Mouse (Mus musculus) Patski (cell line): Measurements from ENCODE around the gene Dbt. TPM values are rescaled to one million over a fixed set of nuclear protein-coding genes. Genes with fewer than 3 reads are reported as not detected.
A peak's percentile ranks its signal among the peaks of the same experiment; 100 is the strongest.

Experiments
- ATAC-seq: fragments of 100-300 bp; one replicate; pipeline ENCODE4 v1.8.0; 2021
- CTCF ChIA-PET: fragments of 350-600 bp; sonication (Branson Sonifier 250); formaldehyde crosslinking; loops from one replicate; lab custom pipeline; 2022; ENCODE audit warnings: inconsistent platforms; lab: Charles Lee
- POLR2A ChIA-PET: fragments of 350-600 bp; sonication (Branson Sonifier 250); formaldehyde crosslinking; loops from one replicate; lab custom pipeline; 2022; ENCODE audit warnings: antibody characterized with exemption, inconsistent platforms; lab: Charles Lee
- DNase-seq: peaks from one replicate; pipeline ENCODE4 v3.0.0-alpha.2; 2011; ENCODE audit warnings: low read depth, low spot score
- H3K27me3 ChIP-seq: fragments of 371-371 bp; one replicate; pipeline ENCODE4 v1.5.1; 2021
- CTCF ChIP-seq: fragments of 100-300 bp; IDR thresholded peaks from one replicate; pipeline ENCODE4 v1.5.1; 2021
- in situ Hi-C: fragments of 300-500 bp; cut with MboI; formaldehyde crosslinking; loops from 3 replicates; pipeline ENCODE4 v1.11.1; 2018; ENCODE audit warnings: low pct_unique_long_range_greater_than_20kb, mixed read lengths
- polyA plus RNA-seq: library from polyadenylated mRNA; unstranded; gene quantifications from one replicate; pipeline ENCODE4 v1.2.3, GENCODE M21; 2021

The Dbt gene
- polyA plus RNA-seq, 1 experiment from 2014 or later, result 60.5 TPM

DNA sequence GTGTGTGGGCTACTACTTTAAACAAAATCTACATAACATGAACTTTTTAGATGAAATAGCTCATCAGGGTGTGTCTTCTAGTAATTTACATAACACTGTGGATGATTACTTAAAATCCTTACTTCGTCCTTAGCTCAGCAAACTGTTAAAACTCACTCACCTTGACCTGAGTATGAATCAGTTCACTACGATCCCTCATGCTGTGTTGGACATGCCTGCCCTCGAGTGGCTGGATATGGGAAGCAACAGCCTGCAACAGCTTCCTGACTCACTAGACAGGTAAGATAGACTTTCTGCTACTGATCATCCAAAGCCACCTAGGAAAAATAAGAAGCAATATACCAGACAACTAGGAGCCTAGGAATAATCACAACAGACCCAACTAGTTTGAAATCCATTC lies 64.4 kb downstream of the Dbt start:
- ChIA-PET POLR2A (interaction anchor here (1.2 kb wide), 1 partner anchor 12 kb away, joined by 3 read pairs; no protein-coding TSS in a partner anchor), CTCF (interaction anchor here (0.9 to 2.3 kb wide), 10 partner anchors 9 to 250 kb away, joined by 3 to 10 read pairs (median 4); partner anchors contain the start of genes Dbt, Lrrc39 and Rtca)
- ATAC-seq (no peak), DNase-seq (no peak)
- TF ChIP-seq CTCF, result peak; percentile 73
- H3K27me3 ChIP-seq, result no peaks in the 10 kb centered on the region
- in situ Hi-C loops, result loop anchor here (5.0 kb wide), 2 partner anchors 65 to 245 kb away; partner anchors contain the start of gene Dbt

DNA sequence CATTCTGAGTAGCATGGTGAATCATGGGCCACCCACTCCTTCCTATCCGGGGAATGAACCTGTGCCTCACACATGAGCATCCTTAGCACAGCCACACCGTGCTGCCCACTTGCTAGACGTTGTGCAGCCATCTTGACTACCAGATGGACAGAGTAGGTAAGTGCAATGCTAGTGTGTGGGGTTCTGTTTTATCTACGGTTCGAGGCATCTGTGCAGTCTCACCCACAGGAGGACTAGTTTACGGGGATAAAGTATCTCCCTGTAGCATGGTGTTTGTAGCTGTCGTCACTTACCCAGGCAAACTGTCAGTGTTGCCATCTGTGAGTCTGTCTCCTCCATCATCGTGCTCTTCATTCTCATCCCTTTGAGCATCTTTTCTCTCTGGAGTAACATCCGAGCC lies 69.3 kb downstream of the Dbt start:
- in situ Hi-C loops, result no loop called here
- no peak for TF ChIP-seq CTCF
- no peaks in the 10 kb centered on the region for H3K27me3 ChIP-seq
- ATAC-seq (no peak), DNase-seq (no peak)
- ChIA-PET CTCF (interaction anchor here (0.9 to 1.5 kb wide), 4 partner anchors 19 to 250 kb away, joined by 3 to 5 read pairs (median 4); partner anchors contain the start of genes Dbt and Lrrc39), POLR2A (no interaction called here)

DNA sequence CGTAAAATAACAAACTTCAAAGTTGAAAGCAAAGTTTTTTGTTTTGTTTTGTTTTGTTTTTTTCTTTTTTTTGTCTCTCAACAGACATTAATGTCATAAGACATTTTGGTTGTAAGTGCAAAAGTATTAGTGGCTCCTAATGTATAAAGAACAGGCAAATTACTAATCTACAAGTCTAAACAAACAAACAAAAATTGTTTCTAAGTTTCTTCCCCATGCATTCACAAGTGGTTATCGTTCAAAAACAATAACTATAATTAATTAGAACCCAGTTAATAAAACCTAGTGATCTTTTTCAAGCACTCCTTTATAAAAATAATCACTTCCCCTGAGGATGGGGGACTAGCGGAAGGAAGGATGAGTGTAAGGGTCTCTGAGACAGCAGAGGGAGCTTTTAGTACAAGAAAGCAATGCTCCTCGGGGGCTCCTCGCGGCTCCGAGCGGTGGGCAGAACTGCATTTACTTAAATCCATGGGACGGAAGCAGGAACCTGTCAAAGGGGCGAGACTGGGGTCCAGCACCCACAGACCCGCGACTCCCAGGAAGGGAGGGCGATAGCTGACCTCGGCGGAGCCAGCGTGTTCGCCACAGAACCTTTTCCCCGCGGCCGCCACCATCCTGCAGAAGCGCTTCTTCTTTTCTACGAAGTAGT lies 81.3 kb downstream of the Dbt start:
- POLR2A ChIA-PET, result interaction anchor here (0.6 to 1.8 kb wide), 5 partner anchors 10 to 170 kb away, joined by 3 to 6 read pairs (median 4); partner anchors contain the start of genes Cdc14a and Dbt

DNA sequence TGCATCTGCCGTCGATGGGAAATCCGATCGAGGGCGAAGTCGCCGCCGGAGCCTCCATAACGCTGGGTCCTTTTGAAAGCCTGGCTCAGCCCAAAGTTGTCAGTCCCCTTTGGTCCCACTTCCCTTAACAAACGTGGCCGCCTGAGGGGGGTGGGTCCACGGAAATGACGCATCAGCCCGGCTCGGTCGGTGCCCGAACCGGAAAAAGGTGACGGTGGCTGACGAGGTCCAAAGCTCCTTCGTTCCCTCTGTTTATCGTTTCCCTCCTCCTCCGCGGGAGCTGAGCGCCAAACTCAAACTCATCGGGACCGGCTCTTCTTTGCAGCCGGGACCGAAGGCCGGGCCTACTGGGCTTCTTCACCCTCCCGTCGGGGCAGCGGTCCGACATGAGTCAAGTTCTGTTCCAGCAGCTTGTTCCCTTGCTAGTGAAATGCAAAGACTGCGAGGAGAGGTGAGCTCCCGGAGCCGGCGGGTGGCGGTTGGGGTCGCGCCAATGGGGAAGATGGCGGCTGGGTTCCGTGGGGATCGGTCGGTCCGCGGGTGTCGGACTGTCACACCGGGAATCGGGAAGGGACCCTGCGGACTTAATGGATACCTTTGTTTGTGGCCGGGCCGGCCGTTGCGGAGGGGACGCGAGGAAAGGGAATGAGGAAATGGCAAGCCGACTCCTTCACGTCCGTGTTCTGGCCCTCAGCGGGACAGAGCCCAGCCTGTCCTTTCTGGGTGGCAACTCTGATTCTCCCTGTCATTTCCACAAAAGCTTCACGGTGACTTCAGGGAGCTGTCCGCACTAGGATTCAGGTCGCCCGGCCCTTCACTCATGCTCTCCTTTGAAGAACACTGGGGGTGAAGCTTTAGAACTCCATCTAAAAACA lies 82.1 kb downstream of the Dbt start, which contains the start of gene Sass6:
Gene Sass6 (plus strand): TSS at position 255 of the 875 bp plus-strand sequence.
- peak; percentile 99 for DNase-seq
- H3K27me3 ChIP-seq, result no peaks in the 10 kb centered on the region
- TF ChIP-seq CTCF, result no peak
- ChIA-PET CTCF (interaction anchor here (1.0 to 1.7 kb wide), 5 partner anchors 9 to 263 kb away, joined by 3 to 4 read pairs (median 3); partner anchors contain the start of gene Trmt13), POLR2A (interaction anchor here (0.6 to 1.8 kb wide), 6 partner anchors 11 to 171 kb away, joined by 3 to 6 read pairs (median 4); partner anchors contain the start of genes Cdc14a and Dbt)
- ATAC-seq, result peak; percentile 92
- in situ Hi-C loops, result loop anchor here (5.0 to 10.0 kb wide), 2 partner anchors 152 to 240 kb away; no protein-coding TSS in a partner anchor

More for the DNA sequence above, 81.3 kb downstream of the Dbt start:
- H3K27me3 ChIP-seq, result no peaks in the 10 kb centered on the region
- in situ Hi-C loops, result loop anchor here (10.0 kb wide), 1 partner anchor 241 kb away; no protein-coding TSS in a partner anchor
- DNase-seq (no peak), ATAC-seq (peak; percentile 54)
- CTCF ChIA-PET, result interaction anchor here (1.1 to 1.7 kb wide), 3 partner anchors 10 to 21 kb away, joined by 3 read pairs; partner anchors contain the start of gene Trmt13
- no peak for TF ChIP-seq CTCF

DNA sequence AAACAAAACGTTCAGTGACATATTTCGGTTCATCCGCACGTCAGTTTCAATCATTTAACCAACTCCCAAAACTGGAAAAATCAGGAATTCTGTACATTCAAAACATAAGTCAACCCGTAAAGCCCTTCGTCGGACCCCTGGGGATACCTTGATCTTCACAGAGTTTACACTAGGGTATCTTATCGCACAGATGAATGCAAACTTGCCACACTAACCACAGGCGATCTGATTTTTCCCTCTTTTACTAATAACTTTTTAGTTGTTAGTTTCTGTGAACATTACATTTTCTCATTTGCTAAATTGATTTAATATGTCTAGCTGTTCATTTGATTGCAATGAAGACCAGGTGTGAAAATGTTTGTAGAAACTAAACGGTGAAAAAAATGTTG lies 82.7 kb downstream of the Dbt start:
- DNase-seq, result no peak
- CTCF ChIA-PET, result interaction anchor here (1.0 to 1.6 kb wide), 4 partner anchors 9 to 264 kb away, joined by 3 to 4 read pairs (median 3); partner anchors contain the start of gene Trmt13

More for the DNA sequence above, 82.7 kb downstream of the Dbt start:
- no peak for ATAC-seq
- H3K27me3 ChIP-seq, result no peaks in the 10 kb centered on the region
- POLR2A ChIA-PET, result no interaction called here
- no peak for TF ChIP-seq CTCF
- in situ Hi-C loops, result loop anchor here (5.0 to 10.0 kb wide), 2 partner anchors 152 to 239 kb away; no protein-coding TSS in a partner anchor

Other genes starting within 250 kb of the Dbt start
- gene Cdc14a, start 89.0 kb upstream of the Dbt start, polyA plus RNA-seq, result 7.1 TPM
- gene Rtca, start 4.9 kb upstream of the Dbt start, polyA plus RNA-seq, result 101 TPM
- 0.26 TPM for gene Lrrc39, start 49.9 kb downstream of the Dbt start, polyA plus RNA-seq
- gene Sass6, start 81.9 kb downstream of the Dbt start, polyA plus RNA-seq, result 11.7 TPM
- gene Trmt13, start 101.5 kb downstream of the Dbt start, polyA plus RNA-seq, result 26.4 TPM
- 84.1 TPM for gene Mfsd14a, start 149.6 kb downstream of the Dbt start, polyA plus RNA-seq
- 2.6 TPM for gene Gm43191, start 168.2 kb downstream of the Dbt start, polyA plus RNA-seq
- gene Slc35a3, start 199.8 kb downstream of the Dbt start, polyA plus RNA-seq, result 44.0 TPM